Mouse (Mus musculus): ENCODE data around the gene Gm4791.

The Gm4791 gene

DNA sequence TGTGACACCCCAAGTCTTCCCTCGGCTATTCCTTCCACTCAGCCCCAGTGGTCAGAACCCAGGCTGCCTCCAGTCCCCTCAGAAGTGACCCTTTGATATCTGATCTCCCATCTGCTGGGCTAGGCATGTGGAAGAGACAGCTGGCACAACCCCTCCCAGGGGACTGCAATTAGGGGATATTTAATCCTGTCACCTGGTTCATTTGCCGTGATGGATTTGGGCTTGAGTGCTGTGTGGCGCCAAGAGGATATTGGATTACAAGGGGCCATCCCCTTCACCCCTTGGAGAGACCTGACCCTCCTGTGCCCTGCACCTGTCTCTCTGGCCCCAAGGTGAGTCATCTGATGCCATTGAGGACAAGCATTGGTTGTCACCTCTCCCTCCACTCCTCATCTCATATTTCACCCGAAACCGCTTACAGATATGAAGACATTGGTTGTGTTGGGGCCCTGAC, at the start of gene Gm4791:
Gm4791 (plus strand) TSS at position 404 of the 454 bp plus-strand sequence.
- no peak for DNase-seq

GRCm38 (mm10) chr9:46956286-46956685, 42.3 kb upstream of the Gm4791 start:
- no peak for DNase-seq

DNA sequence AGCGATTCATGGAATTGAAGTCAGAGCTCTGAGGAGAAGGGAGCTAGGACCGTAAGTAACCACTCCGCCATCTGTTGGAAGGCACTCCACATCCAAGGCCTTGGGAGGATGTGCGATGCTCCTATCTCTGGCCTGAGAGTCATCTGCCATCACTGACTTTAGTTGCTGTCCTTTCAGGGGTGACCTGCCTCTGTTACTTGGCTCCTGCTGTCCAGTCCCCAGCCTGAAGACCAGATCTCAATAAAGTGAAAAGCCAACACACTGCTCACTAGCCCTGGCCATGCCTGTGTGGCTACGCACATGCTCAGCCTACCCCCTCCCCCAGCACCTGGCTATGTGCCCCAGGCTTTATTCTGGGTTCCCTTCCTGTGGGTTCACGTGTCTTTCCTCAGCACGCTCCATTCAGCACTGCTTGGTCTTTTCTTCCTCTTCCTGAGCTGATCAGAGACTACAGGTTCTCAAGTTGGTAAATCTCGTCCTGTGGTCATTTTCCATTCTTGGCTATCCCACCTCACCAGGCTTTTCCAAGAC, 41.1 kb upstream of the Gm4791 start:
- DNase-seq: no peak

GRCm38 (mm10) chr9:46966028-46966427, 32.5 kb upstream of the Gm4791 start:
- DNase-seq: no peak

DNA sequence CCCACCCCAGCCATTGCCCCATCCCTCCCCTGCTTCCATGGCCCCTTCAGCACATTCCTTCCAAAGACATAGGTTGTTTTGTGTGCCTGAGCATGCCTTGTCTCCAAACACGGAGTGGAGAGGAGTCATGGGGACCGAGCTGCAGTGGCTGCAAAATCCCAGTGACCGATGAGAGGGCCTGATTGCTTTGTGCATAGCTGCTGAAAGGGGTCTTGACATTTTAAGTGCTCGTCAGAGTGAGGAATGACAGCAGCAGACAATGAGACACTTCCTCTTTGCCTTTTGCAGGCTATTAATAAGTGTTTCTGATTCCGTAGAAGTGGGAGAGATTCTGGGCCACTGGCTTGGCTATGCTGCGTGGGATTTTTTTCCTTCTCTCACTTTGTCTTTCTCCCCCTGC, 29.6 kb upstream of the Gm4791 start:
- no peak for DNase-seq

DNA sequence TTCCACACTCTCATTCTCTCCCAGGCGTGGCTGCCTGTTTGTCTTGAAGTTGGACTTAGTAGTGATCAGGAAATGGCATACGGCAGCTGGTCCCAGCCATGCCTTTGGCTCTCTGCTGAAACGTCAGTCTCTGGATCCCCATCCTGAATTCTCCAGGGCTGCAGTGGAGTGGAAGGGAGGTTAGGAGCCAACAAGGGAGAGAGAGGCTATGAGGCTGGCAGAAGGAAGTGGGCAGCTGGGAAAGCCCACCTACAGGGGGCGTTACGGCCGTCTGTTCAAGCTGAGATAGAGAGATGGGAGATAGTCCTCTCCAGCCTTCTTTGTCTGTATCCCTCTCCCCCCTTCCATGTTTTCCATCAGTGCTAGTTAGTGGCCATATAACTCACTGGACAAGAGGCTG, 29.1 kb upstream of the Gm4791 start:
- no peak for DNase-seq

- DNase-seq: no peak
Measured at GRCm38 (mm10) chr9:46978806-46979205, 19.7 kb upstream of the Gm4791 start.

GRCm38 (mm10) chr9:46980111-46980510, 18.4 kb upstream of the Gm4791 start:
- DNase-seq: no peak

- no peak for DNase-seq
Measured at GRCm38 (mm10) chr9:46983471-46983870, 15.1 kb upstream of the Gm4791 start.

- DNase-seq: no peak
Measured at GRCm38 (mm10) chr9:47041569-47041968, 43.0 kb downstream of the Gm4791 start.

All from thymus, adult 18-20 months (tissue).